Mouse (Mus musculus): ENCODE results near the gene Ube2i.

Ube2i gene

DNA sequence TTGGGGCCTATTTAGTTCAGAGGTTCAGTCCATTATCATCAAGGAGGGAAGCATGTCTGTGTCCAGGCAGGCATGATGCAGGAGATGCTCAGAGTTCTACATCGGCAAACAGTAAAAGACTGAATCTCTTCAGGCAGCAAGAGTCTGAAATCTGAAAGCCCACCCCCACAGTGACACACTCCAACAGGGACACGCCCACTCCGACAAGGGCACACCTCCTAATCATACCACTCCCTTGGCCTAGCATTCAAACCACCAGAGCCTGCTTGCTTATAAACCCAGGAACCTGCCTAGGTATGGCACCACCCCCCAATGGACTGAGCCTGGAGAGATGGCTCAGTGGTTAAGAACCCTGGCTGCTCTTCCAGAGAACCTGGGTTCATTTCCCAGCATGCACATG is 59.0 kb downstream of the Ube2i start:
- DNase-seq = no peak

Measured in kidney, postnatal 36 days (tissue).